Mouse (Mus musculus) heart, postnatal 36 days (tissue): ENCODE results near the gene Pklr. TPM values are rescaled to one million over a fixed set of nuclear protein-coding genes. Genes with fewer than 3 reads are reported as not detected.

ENCODE experiments used
- DNase-seq, 2 experiments: peaks; one replicate each; pipeline ENCODE4 v3.0.0; 2021 to 2022
- intact Hi-C: fragments of 180-260 bp; cut with DNase I; formaldehyde crosslinking; loops from one replicate; pipeline ENCODE4 v1.15.1; 2025
- total RNA-seq, 2 experiments: library from RNA; stranded (reverse); gene quantifications; 2 replicates each; pipeline ENCODE4 v1.2.3; 2021

Pklr gene
- total RNA-seq, 2 experiments from 2014 or later: not detected

DNA sequence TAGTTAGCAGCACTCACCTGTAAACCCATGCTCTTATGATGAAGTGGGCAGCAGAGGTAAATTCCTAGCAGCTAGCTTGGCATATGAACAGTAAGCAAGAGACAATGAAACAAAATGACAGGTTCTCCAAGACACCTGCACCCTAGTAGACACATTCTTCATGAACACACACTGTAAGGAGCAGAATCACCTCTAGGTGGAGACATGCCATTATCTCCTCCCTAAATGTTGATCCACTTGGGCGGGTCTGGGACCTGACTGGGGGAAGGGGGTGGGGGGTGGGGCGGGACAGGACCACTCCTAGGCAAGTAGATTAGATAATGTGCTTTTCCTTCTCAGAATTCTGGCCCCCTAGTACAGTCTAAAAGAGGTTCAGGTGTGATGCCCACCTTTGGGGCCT is 20.4 kb upstream of the Pklr start:
- DNase-seq: no peak
- intact Hi-C loops: loop anchor here (2.0 to 10.0 kb wide), 3 partner anchors 42 to 189 kb away; no protein-coding TSS in a partner anchor

DNA sequence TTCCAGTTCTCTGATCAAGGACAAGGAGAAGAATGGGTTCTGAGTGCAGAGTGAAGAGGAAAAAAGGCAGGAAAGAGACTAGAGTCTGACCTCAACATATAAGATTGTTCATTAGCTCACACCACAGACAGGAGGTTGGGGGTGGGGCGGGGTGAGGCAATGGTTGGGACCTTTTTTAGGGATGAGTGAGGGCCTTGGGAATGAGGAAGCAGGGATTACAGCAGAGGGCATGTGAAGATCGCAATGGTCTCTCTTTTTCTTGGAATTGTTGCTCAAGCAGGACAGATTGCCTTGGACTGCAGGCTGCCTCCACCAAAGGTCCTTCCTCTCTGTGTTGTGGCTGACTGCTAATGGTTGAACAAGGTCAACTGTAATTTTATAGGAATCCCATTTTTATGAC is 12.6 kb upstream of the Pklr start:
- no peak for DNase-seq
- intact Hi-C loops: no loop called here

- intact Hi-C loops: no loop called here
- DNase-seq: peak in 1 of 2 experiments; percentile 26
These were observed 11.7 kb upstream of the Pklr start for GRCm38 (mm10) chr3:89124241-89124640.

DNA sequence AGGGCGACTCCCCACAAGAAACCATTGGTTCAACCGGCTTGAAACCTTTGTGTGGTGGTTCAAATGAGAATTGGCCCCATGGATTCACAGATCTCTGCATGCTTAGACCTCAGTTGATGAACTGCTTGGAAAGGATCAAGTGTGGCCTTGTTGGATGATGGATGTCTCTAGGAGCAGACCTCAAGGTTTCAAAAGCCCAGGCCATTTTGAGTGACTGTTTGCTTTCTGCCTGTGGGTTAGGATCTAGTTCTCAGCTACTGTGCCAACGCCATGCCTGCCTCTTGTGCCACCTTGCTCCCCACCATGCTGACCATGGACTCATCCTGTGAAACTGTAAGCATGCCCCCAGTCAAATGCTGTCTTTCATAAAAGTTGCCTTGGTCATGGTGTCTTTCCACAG is 10.0 kb upstream of the Pklr start:
- intact Hi-C loops: no loop called here
- DNase-seq: no peak

GRCm38 (mm10) chr3:89129908-89130307 is 6.0 kb upstream of the Pklr start:
- intact Hi-C loops: no loop called here
- DNase-seq: no peak

- intact Hi-C loops: no loop called here
- DNase-seq: no peak
These were observed 4.1 kb upstream of the Pklr start for GRCm38 (mm10) chr3:89131816-89132215.

DNA sequence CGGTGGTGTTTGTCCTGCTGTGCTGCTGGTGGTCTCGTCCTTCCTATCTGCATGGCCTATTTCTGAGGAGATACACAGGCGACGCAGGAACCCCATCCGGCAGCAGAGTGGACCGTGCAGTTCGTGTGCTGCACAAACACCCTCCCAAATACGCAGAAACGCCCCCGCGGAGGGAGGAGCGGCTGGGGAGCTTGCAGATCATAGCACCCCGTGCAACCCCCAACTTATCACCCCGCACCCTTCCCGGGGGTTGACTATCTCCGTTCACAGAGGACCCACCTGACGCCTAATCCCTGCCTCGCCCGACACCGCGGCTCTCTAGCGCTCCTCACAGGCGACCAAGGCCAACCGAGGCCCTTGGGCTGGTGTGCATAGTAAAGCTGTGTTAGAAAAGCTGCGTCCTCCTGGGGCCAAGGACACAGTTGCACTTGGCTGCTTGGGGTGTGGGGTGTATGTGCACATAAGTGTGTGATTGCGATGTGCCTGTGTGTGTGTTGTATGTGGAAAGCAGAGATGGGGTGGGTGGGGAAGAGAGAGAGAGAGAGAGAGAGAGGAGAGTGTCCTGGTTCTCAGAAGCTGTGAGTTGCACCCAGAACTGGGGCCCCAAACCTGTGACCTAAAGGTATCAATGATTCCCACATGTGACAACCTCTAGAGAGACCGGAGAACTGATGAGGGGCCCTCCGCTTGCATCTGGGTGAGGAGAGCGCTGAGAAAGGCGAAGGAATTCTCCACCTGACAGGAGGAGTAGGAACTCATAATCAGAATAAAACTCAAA is 3.5 kb upstream of the Pklr start:
- intact Hi-C loops: no loop called here
- DNase-seq: no peak

DNA sequence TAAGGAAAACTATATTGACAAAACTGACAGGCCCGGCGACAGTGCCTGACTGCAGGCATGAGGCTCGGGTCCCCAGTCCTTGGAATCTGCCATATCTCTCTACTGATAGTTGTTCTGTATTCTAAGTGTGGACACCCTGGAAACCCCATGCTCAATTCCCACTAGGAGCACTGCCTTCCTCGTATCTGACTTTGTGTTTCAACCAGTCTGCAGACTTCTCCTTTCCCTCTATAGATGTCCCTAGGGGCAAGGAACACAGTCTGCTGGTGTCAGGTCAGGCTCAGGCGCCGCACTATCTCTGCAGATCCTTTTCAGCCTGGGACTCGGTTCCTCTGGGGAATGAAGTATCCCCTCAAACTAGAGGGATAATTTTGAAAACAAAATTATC is 2.9 kb upstream of the Pklr start:
- DNase-seq: no peak
- intact Hi-C loops: no loop called here

GRCm38 (mm10) chr3:89133752-89134151 is 2.2 kb upstream of the Pklr start:
- intact Hi-C loops: no loop called here
- DNase-seq: no peak

GRCm38 (mm10) chr3:89136365-89136764 is 423 bp downstream of the Pklr start:
- intact Hi-C loops: no loop called here
- no peak for DNase-seq

- intact Hi-C loops: no loop called here
These were observed 8.9 kb downstream of the Pklr start for GRCm38 (mm10) chr3:89144821-89145220.

GRCm38 (mm10) chr3:89145566-89145965 is 9.6 kb downstream of the Pklr start:
- intact Hi-C loops: no loop called here

More at GRCm38 (mm10) chr3:89144821-89145220, 8.9 kb downstream of the Pklr start:
- no peak for DNase-seq

GRCm38 (mm10) chr3:89147101-89147978 is 11.4 kb downstream of the Pklr start:
- intact Hi-C loops: no loop called here
- no peak for DNase-seq

More at GRCm38 (mm10) chr3:89145566-89145965, 9.6 kb downstream of the Pklr start:
- no peak for DNase-seq

- DNase-seq: no peak
- intact Hi-C loops: no loop called here
These were observed 12.0 kb downstream of the Pklr start for GRCm38 (mm10) chr3:89147979-89148311.

- intact Hi-C loops: no loop called here
- no peak for DNase-seq
These were observed 12.6 kb downstream of the Pklr start for GRCm38 (mm10) chr3:89148567-89148966.

- DNase-seq: no peak
- intact Hi-C loops: no loop called here
These were observed 16.3 kb downstream of the Pklr start for GRCm38 (mm10) chr3:89152084-89152835.

- intact Hi-C loops: loop anchor here (5.0 kb wide), 1 partner anchor 40 kb away; no protein-coding TSS in a partner anchor
- no peak for DNase-seq
These were observed 21.0 kb downstream of the Pklr start for GRCm38 (mm10) chr3:89156951-89157350.

- intact Hi-C loops: loop anchor here (5.0 kb wide), 1 partner anchor 41 kb away; no protein-coding TSS in a partner anchor
- no peak for DNase-seq
These were observed 22.7 kb downstream of the Pklr start for GRCm38 (mm10) chr3:89158651-89159050.

GRCm38 (mm10) chr3:89159211-89159610 is 23.3 kb downstream of the Pklr start:
- intact Hi-C loops: loop anchor here (5.0 kb wide), 1 partner anchor 42 kb away; no protein-coding TSS in a partner anchor
- DNase-seq: peak; percentile 62 to 70

- intact Hi-C loops: loop anchor here (5.0 to 10.0 kb wide), 3 partner anchors 42 to 245 kb away; partner anchors contain the start of gene Msto1
- DNase-seq: peak; percentile 49 to 59
These were observed 23.8 kb downstream of the Pklr start, which contains the start of gene Hcn3 for GRCm38 (mm10) chr3:89159616-89160344. Gene Hcn3, minus strand, starts transcription at chr3:89160196.
